Mouse (Mus musculus) megakaryocyte, embryonic 14.5 days (primary cell): ENCODE measurements around the gene Gm20683.

Experiments
- FLI1 ChIP-seq: IDR thresholded peaks from 2 replicates; pipeline ENCODE4 v1.6.1; 2012; ENCODE audit warnings: low read length, inconsistent platforms, mixed read lengths
- GATA1 ChIP-seq: IDR thresholded peaks from 3 replicates; pipeline ENCODE4 v1.6.1; 2012; ENCODE audit warnings: mixed read lengths, low read length, inconsistent platforms, borderline replicate concordance

DNA sequence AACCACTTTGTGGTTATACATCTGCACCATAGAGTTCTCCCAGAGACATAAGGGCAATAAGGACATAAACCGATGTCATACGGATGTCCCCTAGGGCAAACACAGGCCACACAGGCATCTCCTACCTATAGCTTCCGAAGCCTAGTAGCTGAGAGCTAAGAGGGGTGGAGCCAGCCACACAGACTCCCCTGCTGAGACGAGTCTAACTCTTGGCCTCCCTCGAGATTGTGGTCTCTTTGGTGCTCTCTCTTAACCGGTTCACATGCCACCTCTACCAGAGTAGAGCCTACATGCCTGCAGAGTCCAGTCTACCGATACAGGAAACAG is 25.9 kb upstream of the Gm20683 start:
- TF ChIP-seq GATA1 (no peak), FLI1 (no peak)
